Mouse (Mus musculus) stomach, embryonic 16.5 days (tissue): ENCODE data around the gene Abcc2. TPM values are rescaled to one million over a fixed set of nuclear protein-coding genes. Genes with fewer than 3 reads are reported as not detected.
A peak's percentile ranks its signal among the peaks of the same experiment; 100 is the strongest.

Experiments used
- ATAC-seq: fragments of 200-750 bp; cut with Nextera tagmentation; 2 replicates; pipeline ENCODE4 v1.8.0; 2017; ENCODE audit warnings: moderate number of reproducible peaks, moderate TSS enrichment; ENCODE audit not compliant: insufficient read depth, low FRiP score
- H3K27ac ChIP-seq: fragments of 300-500 bp; sonication (generic); 2 replicates; pipeline ENCODE4 v1.5.1; 2014; ENCODE audit warnings: low read length
- H3K27me3 ChIP-seq: fragments of 300-500 bp; sonication (generic); 2 replicates; pipeline ENCODE4 v1.6.1; 2014; ENCODE audit warnings: low read length, control low read depth, mixed read lengths; ENCODE audit not compliant: control insufficient read depth, insufficient read depth
- H3K36me3 ChIP-seq: fragments of 300-500 bp; sonication (generic); 2 replicates; pipeline ENCODE4 v1.6.1; 2014; ENCODE audit warnings: low read length; ENCODE audit not compliant: control insufficient read depth, insufficient read depth
- H3K4me1 ChIP-seq: fragments of 300-500 bp; sonication (generic); 2 replicates; pipeline ENCODE4 v1.6.1; 2014; ENCODE audit warnings: low read length, control low read depth, mixed read lengths; ENCODE audit not compliant: control insufficient read depth, insufficient read depth
- H3K4me2 ChIP-seq: fragments of 300-500 bp; sonication (generic); 2 replicates; pipeline ENCODE4 v1.6.1; 2014; ENCODE audit warnings: low read depth, low read length, mixed read lengths
- H3K4me3 ChIP-seq: fragments of 300-500 bp; sonication (generic); replicated peaks from 2 replicates; pipeline ENCODE4 v1.5.1; 2014; ENCODE audit warnings: mild to moderate bottlenecking, low read length
- H3K9ac ChIP-seq: fragments of 300-500 bp; sonication (generic); 2 replicates; pipeline ENCODE4 v1.6.1; 2014; ENCODE audit warnings: low read length
- H3K9me3 ChIP-seq: fragments of 300-500 bp; sonication (generic); replicated peaks from 2 replicates; pipeline ENCODE4 v1.6.1; 2016; ENCODE audit warnings: low read length, control low read depth; ENCODE audit not compliant: control insufficient read depth
- WGBS: fragments of 180-500 bp; shearing (Covaris S2); extraction: QIAGEN DNeasy Blood & Tissue Kit; methylation state at CpG from one replicate; pipeline ENCODE4 v1.1.7; 2014; 5-methylcytosine and 5-hydroxymethylcytosine counted together
- polyA plus RNA-seq: library from polyadenylated mRNA; unstranded; fragments of >200 nt; fragmentation: Nextera tagmentation; extraction: Ambion mirVana; gene quantifications from 2 replicates; pipeline ENCODE4 v1.2.1, GENCODE M21; 2015

Gene Abcc2
- polyA plus RNA-seq, 1 experiment from 2014 or later: 2.2 TPM

DNA sequence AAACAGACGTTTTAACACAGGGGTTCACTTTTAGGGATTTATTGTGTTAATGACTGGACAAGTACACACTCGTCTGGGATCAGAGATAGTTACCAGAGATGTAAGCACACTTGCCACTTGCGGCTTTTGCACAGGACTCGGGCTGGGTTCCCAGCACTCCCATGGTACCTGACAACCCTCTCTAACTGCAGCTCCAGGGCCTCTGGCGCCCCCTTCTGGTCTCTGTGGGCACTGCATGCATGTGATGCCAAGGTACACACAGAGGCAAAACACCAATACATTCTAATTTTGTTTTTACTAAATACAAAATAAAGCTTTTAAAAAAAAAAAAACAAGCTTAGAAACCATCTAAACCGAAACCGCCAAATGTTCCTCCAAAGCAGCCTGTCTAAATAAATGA is 99.6 kb downstream of the Abcc2 start:
- no peak overlapping the region for H3K4me2 ChIP-seq
- H3K36me3 ChIP-seq: no peaks in the 10 kb centered on the region
- H3K4me1 ChIP-seq: peaks cover 64% of the 10 kb centered on the region
- no peak for ATAC-seq
- no peaks in the 10 kb centered on the region for H3K9me3 ChIP-seq
- no peak overlapping the region for H3K4me3 ChIP-seq
- H3K27me3 ChIP-seq: no peaks in the 10 kb centered on the region
- whole genome bisulfite sequencing: 79% methylated on average over 7 of the region's 7 CpGs
- no peak overlapping the region for H3K9ac ChIP-seq
- no peak overlapping the region for H3K27ac ChIP-seq

DNA sequence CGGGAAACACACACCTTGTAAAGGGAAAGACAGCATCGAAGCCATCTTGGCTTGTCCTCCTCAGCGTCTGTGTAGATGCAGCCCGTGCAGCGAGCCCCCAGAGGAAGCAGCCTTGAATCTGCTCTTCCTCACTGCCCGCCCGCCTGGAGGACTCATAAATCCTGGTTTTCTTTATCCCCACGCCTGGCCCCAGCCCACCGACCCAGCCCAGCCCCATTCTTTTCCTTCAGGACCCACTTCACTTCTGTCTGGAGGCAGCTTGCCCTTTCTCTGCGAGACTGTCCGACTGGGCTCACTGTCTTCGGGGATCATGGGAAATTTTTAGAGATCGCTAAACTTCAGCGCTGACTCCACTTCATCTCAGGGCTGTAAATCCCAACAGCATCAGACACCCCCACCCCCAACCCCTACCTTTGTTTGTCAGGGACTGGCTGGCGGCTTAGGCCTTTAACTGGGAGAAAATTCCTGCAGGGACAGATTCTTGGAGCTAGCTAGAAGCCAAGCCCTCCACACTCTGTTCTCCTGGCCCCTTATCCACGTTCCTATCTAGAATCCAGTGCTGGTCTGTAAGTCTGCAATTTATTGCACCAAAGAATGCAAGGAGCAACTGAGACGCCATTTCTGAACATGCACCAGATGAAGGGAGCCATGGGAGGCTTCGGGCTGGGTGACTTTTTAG is 101.0 kb downstream of the Abcc2 start:
- Histone ChIP-seq H3K9ac (peak overlapping the region; percentile 57), H3K4me1 (peaks cover 51% of the 10 kb centered on the region)

DNA sequence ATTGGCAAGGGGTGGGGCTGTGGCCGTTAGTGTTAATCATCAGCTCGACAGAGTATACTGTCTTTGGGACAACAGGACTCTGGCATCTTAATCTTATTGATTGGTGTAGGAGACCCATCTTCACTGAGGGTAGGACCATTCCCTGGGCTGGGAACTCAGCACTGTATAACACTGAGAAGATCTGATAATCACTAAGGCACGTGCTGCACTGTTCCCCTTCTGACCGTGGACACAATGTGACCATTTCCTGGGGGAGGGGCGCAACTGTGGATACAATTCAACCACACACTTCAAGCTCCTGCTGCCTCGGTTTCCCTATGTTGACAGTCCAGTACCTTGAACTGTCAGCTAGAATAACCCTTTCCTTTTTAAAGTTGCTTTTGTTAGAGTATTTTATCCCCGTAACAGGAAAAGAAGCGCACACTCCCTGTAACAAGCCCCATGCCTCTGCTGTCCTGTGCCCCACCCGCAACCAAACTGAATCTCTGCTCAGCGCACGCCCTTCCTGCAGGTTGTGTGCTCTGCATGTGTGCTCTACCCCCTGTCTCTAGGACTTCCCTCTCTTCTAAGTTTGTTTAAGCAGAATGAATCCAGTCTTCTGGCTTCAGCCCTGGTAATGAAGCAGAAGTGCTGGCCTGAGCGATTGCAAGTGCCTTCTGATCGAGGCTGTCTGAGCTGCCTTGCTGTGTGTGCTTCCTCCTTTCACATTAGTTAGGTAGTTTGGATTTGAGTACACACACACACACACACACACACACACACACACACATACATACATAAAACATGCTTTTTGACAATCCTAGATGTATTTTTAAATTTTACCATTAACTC is 102.9 kb downstream of the Abcc2 start:
- peak overlapping the region; percentile 55 for H3K4me2 ChIP-seq

More for the DNA sequence above, 101.0 kb downstream of the Abcc2 start:
- 19% methylated on average over 18 of the region's 18 CpGs for WGBS
- no peaks in the 10 kb centered on the region for H3K27me3 ChIP-seq
- H3K27ac ChIP-seq: peak overlapping the region; percentile 77
- ATAC-seq: peak; percentile 29; the same call in 1 of the 2 replicates
- no peaks in the 10 kb centered on the region for H3K9me3 ChIP-seq
- H3K4me2 ChIP-seq: peak overlapping the region; percentile 40
- no peaks in the 10 kb centered on the region for H3K36me3 ChIP-seq
- no peak overlapping the region; the same call in 1 of the 2 replicates for H3K4me3 ChIP-seq

DNA sequence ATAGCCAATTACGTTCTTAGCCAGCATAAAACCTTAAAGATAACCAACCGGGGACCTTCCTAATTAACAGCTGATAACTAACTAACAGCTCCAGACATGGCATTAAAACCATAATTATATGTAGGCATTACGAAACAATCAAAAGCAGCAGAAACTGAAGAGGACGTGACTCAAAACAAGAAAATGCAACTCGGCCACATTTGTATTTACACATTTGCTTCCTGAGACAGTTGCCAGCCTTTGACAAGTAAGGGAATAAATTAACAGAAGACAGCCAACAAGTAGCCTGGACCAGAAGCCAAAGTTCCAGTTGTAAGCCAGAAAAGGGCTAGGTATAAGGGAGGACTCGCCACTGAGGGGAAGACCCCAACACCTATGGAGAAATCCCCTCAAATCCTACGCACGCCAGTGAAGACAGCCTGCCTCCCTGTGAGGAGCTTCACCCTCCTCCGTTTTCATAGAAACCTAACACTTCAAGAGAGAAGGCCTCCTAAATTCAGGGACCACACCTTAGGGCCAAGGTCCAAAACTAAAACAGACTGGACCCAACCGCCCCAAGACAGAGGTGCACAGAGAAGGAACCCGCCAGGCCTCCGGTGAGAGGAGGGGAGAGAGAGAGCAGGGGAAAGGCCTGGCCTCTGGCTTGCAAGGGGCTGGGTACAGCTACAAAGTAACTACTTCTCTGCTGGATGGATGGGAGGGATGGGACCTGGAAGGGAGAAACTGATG is 104.5 kb downstream of the Abcc2 start:
- Histone ChIP-seq H3K27me3 (no peaks in the 10 kb centered on the region), H3K9ac (peak overlapping the region; percentile 52; the same call in 1 of the 2 replicates), H3K4me1 (peaks cover 35% of the 10 kb centered on the region), H3K9me3 (no peaks in the 10 kb centered on the region), H3K27ac (no peak overlapping the region; the same call in 1 of the 2 replicates), H3K4me3 (peak overlapping the region; percentile 48), H3K36me3 (no peaks in the 10 kb centered on the region), H3K4me2 (peak overlapping the region; percentile 55)
- no peak for ATAC-seq
- 52% methylated on average over 12 of the region's 12 CpGs for WGBS

More for the DNA sequence above, 102.9 kb downstream of the Abcc2 start:
- peak; percentile 60 for ATAC-seq
- Histone ChIP-seq H3K4me3 (0 out of 2 replicates have a peak overlapping the region, but pooled peaks have one; percentile 2), H3K27me3 (no peaks in the 10 kb centered on the region), H3K9me3 (no peaks in the 10 kb centered on the region), H3K9ac (no peak overlapping the region), H3K27ac (peak overlapping the region; percentile 53), H3K36me3 (no peaks in the 10 kb centered on the region), H3K4me1 (peaks cover 41% of the 10 kb centered on the region)
- WGBS: 52% methylated on average over 13 of the region's 13 CpGs

DNA sequence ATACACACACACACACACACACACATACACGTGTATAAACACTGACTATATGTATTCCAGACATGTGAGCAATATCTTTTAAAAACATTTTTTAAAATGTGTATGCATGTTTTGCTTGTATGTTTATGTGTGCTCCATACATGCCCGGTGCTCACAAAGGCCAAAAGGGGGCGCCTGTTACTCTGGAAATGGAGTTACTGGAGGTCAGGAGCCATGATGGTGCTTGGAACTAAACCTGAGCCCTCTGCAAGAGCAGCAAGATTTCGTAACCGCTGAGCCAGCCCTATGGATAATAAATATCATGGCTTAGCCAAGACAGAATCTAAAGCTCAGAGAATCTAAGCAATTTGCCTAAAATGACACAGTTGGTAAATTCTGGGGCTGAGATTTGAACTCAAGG is 105.2 kb downstream of the Abcc2 start:
- Histone ChIP-seq H3K9me3 (no peaks in the 10 kb centered on the region), H3K27me3 (no peaks in the 10 kb centered on the region), H3K4me3 (peak overlapping the region; percentile 48; the same call in 1 of the 2 replicates), H3K36me3 (no peaks in the 10 kb centered on the region), H3K4me2 (peak overlapping the region; percentile 55), H3K9ac (no peak overlapping the region), H3K27ac (no peak overlapping the region), H3K4me1 (peaks cover 35% of the 10 kb centered on the region)
- 79% methylated on average over 5 of the region's 5 CpGs for WGBS
- no peak for ATAC-seq

DNA sequence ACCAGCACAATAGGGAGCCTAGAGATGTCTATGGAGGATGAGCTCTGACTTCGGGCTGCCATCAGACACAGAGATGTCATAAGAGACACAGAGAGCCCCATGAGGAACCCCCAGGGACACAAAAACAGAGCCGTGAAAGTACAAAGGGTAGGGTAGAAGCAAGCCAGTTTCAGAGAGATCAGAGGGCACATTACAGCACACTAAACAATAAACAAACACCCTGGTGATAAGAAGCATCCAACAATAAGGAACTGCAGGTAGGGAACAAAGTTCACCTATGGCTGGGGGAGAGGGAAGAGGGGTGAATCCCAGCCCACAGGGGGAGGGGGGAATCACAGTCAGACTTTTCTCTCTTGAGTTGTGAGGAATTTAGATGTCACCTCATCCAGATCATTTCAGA is 105.7 kb downstream of the Abcc2 start:
- no peaks in the 10 kb centered on the region for H3K36me3 ChIP-seq
- H3K4me2 ChIP-seq: peak overlapping the region; percentile 55
- WGBS: 64% methylated on average over 2 of the region's 2 CpGs
- peak overlapping the region; percentile 48 for H3K4me3 ChIP-seq
- H3K27ac ChIP-seq: no peak overlapping the region
- peaks cover 35% of the 10 kb centered on the region for H3K4me1 ChIP-seq
- no peaks in the 10 kb centered on the region for H3K9me3 ChIP-seq
- ATAC-seq: no peak
- H3K27me3 ChIP-seq: no peaks in the 10 kb centered on the region
- 0 out of 2 replicates have a peak overlapping the region, but pooled peaks have one; percentile 27 for H3K9ac ChIP-seq

Other genes with a start within 250 kb of the Abcc2 start
- gene Nkx2-3, start 169.9 kb upstream of the Abcc2 start, polyA plus RNA-seq: 7.2 and 11.1 TPM in 2 replicates
- 11.2 and 13.1 TPM in 2 replicates for gene Slc25a28, start 107.3 kb upstream of the Abcc2 start, polyA plus RNA-seq
- 14.6 and 15.3 TPM in 2 replicates for gene Entpd7, start 92.5 kb upstream of the Abcc2 start, polyA plus RNA-seq
- gene Cutc, start 29.2 kb upstream of the Abcc2 start, polyA plus RNA-seq: 16.3 and 18.3 TPM in 2 replicates
- 10.0 and 10.8 TPM in 2 replicates for gene Cox15, start 29.2 kb upstream of the Abcc2 start, polyA plus RNA-seq
- 25.8 and 27.5 TPM in 2 replicates for gene Dnmbp, start 158.0 kb downstream of the Abcc2 start, polyA plus RNA-seq
- 56.6 and 69.2 TPM in 2 replicates for gene Cpn1, start 204.4 kb downstream of the Abcc2 start, polyA plus RNA-seq
- 4.0 and 4.1 TPM in 2 replicates for gene Cyp2c23, start 247.0 kb downstream of the Abcc2 start, polyA plus RNA-seq